Mouse (Mus musculus): ENCODE results near the gene Myrf. TPM values are rescaled to one million over a fixed set of nuclear protein-coding genes. Genes with fewer than 3 reads are reported as not detected.

The Myrf gene
- total and polyA plus RNA-seq, 2 experiments, result 3.0 to 31.4 TPM

GRCm38 (mm10) chr19:10203146-10203847, 37.3 kb downstream of the Myrf start:
- no peak overlapping the region for H3K27ac ChIP-seq (replicated peaks; ENCODE audit: insufficient read depth, low read depth, low read length)
- no peaks in the 10 kb centered on the region for H3K27me3 ChIP-seq (ENCODE audit: control insufficient read depth, insufficient read depth, low read length)
- peak overlapping the region; percentile 93 for H3K4me3 ChIP-seq (ENCODE audit: insufficient read depth, low read depth, low read length)
- DNase-seq (ENCODE audit: extremely low read depth, low read depth, low spot score), result no peak
- TF ChIP-seq CTCF (IDR thresholded peaks at IDR 0.05; ENCODE audit: low read depth, low read length) (no peak), POLR2A (IDR thresholded peaks at IDR 0.05; ENCODE audit: extremely low read depth, insufficient read depth, low read length) (no peak)
- H3K4me1 ChIP-seq (ENCODE audit: control insufficient read depth, insufficient read depth, low read length), result peaks cover 2% of the 10 kb centered on the region
- no peaks in the 10 kb centered on the region for H3K79me2 ChIP-seq (ENCODE audit: control insufficient read depth, insufficient read depth, low read length)
- peaks cover 5% of the 10 kb centered on the region; the same call in 1 of the 2 replicates for H3K36me3 ChIP-seq (ENCODE audit: control insufficient read depth, insufficient read depth, low read length)
- WGBS, result 2% methylated on average over 23 of the region's 23 CpGs
- peak overlapping the region; percentile 57 for H3K9ac ChIP-seq (ENCODE audit: low read depth, low read length)

- Histone ChIP-seq H3K4me3 (ENCODE audit: insufficient read depth, low read depth, low read length) (no peak overlapping the region), H3K27ac (replicated peaks; ENCODE audit: insufficient read depth, low read depth, low read length) (no peak overlapping the region), H3K4me1 (ENCODE audit: control insufficient read depth, insufficient read depth, low read length) (no peaks in the 10 kb centered on the region; the same call in 1 of the 2 replicates), H3K36me3 (ENCODE audit: control insufficient read depth, insufficient read depth, low read length) (peaks cover 21% of the 10 kb centered on the region), H3K79me2 (ENCODE audit: control insufficient read depth, insufficient read depth, low read length) (no peaks in the 10 kb centered on the region), H3K27me3 (ENCODE audit: control insufficient read depth, insufficient read depth, low read length) (no peaks in the 10 kb centered on the region), H3K9ac (ENCODE audit: low read depth, low read length) (no peak overlapping the region)
- TF ChIP-seq CTCF (IDR thresholded peaks at IDR 0.05; ENCODE audit: low read depth, low read length) (peak; percentile 98), POLR2A (IDR thresholded peaks at IDR 0.05; ENCODE audit: extremely low read depth, insufficient read depth, low read length) (no peak)
- WGBS, result 24% methylated on average over 3 of the region's 3 CpGs
- DNase-seq (ENCODE audit: extremely low read depth, low read depth, low spot score), result peak; percentile 68
Observed at GRCm38 (mm10) chr19:10198723-10199122, 41.8 kb downstream of the Myrf start.

- peaks cover 3% of the 10 kb centered on the region; the same call in 1 of the 2 replicates for H3K4me1 ChIP-seq (ENCODE audit: control insufficient read depth, insufficient read depth, low read length)
- H3K27ac ChIP-seq (replicated peaks; ENCODE audit: insufficient read depth, low read depth, low read length), result no peak overlapping the region
- H3K79me2 ChIP-seq (ENCODE audit: control insufficient read depth, insufficient read depth, low read length), result no peaks in the 10 kb centered on the region
- H3K4me3 ChIP-seq (ENCODE audit: insufficient read depth, low read depth, low read length), result no peak overlapping the region
- peaks cover 21% of the 10 kb centered on the region for H3K36me3 ChIP-seq (ENCODE audit: control insufficient read depth, insufficient read depth, low read length)
- 80% methylated on average over 2 of the region's 2 CpGs for WGBS
- H3K27me3 ChIP-seq (ENCODE audit: control insufficient read depth, insufficient read depth, low read length), result no peaks in the 10 kb centered on the region
- TF ChIP-seq CTCF (IDR thresholded peaks at IDR 0.05; ENCODE audit: low read depth, low read length) (no peak), POLR2A (IDR thresholded peaks at IDR 0.05; ENCODE audit: extremely low read depth, insufficient read depth, low read length) (no peak)
- H3K9ac ChIP-seq (ENCODE audit: low read depth, low read length), result no peak overlapping the region
- no peak for DNase-seq (ENCODE audit: extremely low read depth, low read depth, low spot score)
Observed at GRCm38 (mm10) chr19:10198286-10198685, 42.3 kb downstream of the Myrf start.

- Histone ChIP-seq H3K9ac (ENCODE audit: low read depth, low read length) (no peak overlapping the region), H3K27ac (replicated peaks; ENCODE audit: insufficient read depth, low read depth, low read length) (no peak overlapping the region), H3K27me3 (ENCODE audit: control insufficient read depth, insufficient read depth, low read length) (no peaks in the 10 kb centered on the region), H3K36me3 (ENCODE audit: control insufficient read depth, insufficient read depth, low read length) (peaks cover 23% of the 10 kb centered on the region), H3K79me2 (ENCODE audit: control insufficient read depth, insufficient read depth, low read length) (no peaks in the 10 kb centered on the region), H3K4me1 (ENCODE audit: control insufficient read depth, insufficient read depth, low read length) (peaks cover 3% of the 10 kb centered on the region; the same call in 1 of the 2 replicates), H3K4me3 (ENCODE audit: insufficient read depth, low read depth, low read length) (no peak overlapping the region)
- DNase-seq (ENCODE audit: extremely low read depth, low read depth, low spot score), result no peak
- TF ChIP-seq POLR2A (IDR thresholded peaks at IDR 0.05; ENCODE audit: extremely low read depth, insufficient read depth, low read length) (no peak), CTCF (IDR thresholded peaks at IDR 0.05; ENCODE audit: low read depth, low read length) (no peak)
- 87% methylated on average over 4 of the region's 4 CpGs for WGBS
Observed at GRCm38 (mm10) chr19:10197130-10197529, 43.4 kb downstream of the Myrf start.

- H3K4me1 ChIP-seq (ENCODE audit: control insufficient read depth, insufficient read depth, low read length), result peaks cover 3% of the 10 kb centered on the region; the same call in 1 of the 2 replicates
- H3K27ac ChIP-seq (replicated peaks; ENCODE audit: insufficient read depth, low read depth, low read length), result no peak overlapping the region
- no peaks in the 10 kb centered on the region for H3K79me2 ChIP-seq (ENCODE audit: control insufficient read depth, insufficient read depth, low read length)
- H3K36me3 ChIP-seq (ENCODE audit: control insufficient read depth, insufficient read depth, low read length), result peaks cover 39% of the 10 kb centered on the region
- WGBS, result 42% methylated on average over 5 of the region's 5 CpGs
- no peak for TF ChIP-seq CTCF (IDR thresholded peaks at IDR 0.05; ENCODE audit: low read depth, low read length)
- TF ChIP-seq POLR2A (IDR thresholded peaks at IDR 0.05; ENCODE audit: extremely low read depth, insufficient read depth, low read length), result no peak
- peak; percentile 49 for DNase-seq (ENCODE audit: extremely low read depth, low read depth, low spot score)
- H3K9ac ChIP-seq (ENCODE audit: low read depth, low read length), result no peak overlapping the region
- H3K27me3 ChIP-seq (ENCODE audit: control insufficient read depth, insufficient read depth, low read length), result no peaks in the 10 kb centered on the region
- H3K4me3 ChIP-seq (ENCODE audit: insufficient read depth, low read depth, low read length), result no peak overlapping the region
Observed at GRCm38 (mm10) chr19:10195252-10195651, 45.3 kb downstream of the Myrf start.

- Histone ChIP-seq H3K4me3 (ENCODE audit: insufficient read depth, low read depth, low read length) (no peak overlapping the region), H3K79me2 (ENCODE audit: control insufficient read depth, insufficient read depth, low read length) (no peaks in the 10 kb centered on the region), H3K27me3 (ENCODE audit: control insufficient read depth, insufficient read depth, low read length) (no peaks in the 10 kb centered on the region), H3K9ac (ENCODE audit: low read depth, low read length) (no peak overlapping the region), H3K36me3 (ENCODE audit: control insufficient read depth, insufficient read depth, low read length) (peaks cover 48% of the 10 kb centered on the region), H3K27ac (replicated peaks; ENCODE audit: insufficient read depth, low read depth, low read length) (no peak overlapping the region), H3K4me1 (ENCODE audit: control insufficient read depth, insufficient read depth, low read length) (peaks cover 6% of the 10 kb centered on the region)
- no peak for DNase-seq (ENCODE audit: extremely low read depth, low read depth, low spot score)
- TF ChIP-seq CTCF (IDR thresholded peaks at IDR 0.05; ENCODE audit: low read depth, low read length) (0 out of 2 replicates have a peak, but pooled peaks have one; percentile 14), POLR2A (IDR thresholded peaks at IDR 0.05; ENCODE audit: extremely low read depth, insufficient read depth, low read length) (no peak)
- 87% methylated on average over 11 of the region's 11 CpGs for WGBS
Observed at GRCm38 (mm10) chr19:10194337-10194736, 46.2 kb downstream of the Myrf start.

All from liver, adult 2 months (tissue).